Mouse (Mus musculus) kidney, adult 2 months (tissue): Measurements from ENCODE around the gene Prpf18.

Experiments used
- CTCF ChIP-seq: fragments of 200-500 bp; conservative IDR thresholded peaks from 2 replicates; pipeline ENCODE4 v1.5.1; 2011; ENCODE audit warnings: low read depth, mild to moderate bottlenecking, control low read depth, low read length, moderate library complexity, mixed read lengths; ENCODE audit not compliant: insufficient read depth, insufficient read length
- POLR2A ChIP-seq: fragments of 200-500 bp; IDR thresholded peaks from one replicate; pipeline ENCODE4 v1.6.1; 2011; ENCODE audit warnings: low read depth, low read length, control low read depth

DNA sequence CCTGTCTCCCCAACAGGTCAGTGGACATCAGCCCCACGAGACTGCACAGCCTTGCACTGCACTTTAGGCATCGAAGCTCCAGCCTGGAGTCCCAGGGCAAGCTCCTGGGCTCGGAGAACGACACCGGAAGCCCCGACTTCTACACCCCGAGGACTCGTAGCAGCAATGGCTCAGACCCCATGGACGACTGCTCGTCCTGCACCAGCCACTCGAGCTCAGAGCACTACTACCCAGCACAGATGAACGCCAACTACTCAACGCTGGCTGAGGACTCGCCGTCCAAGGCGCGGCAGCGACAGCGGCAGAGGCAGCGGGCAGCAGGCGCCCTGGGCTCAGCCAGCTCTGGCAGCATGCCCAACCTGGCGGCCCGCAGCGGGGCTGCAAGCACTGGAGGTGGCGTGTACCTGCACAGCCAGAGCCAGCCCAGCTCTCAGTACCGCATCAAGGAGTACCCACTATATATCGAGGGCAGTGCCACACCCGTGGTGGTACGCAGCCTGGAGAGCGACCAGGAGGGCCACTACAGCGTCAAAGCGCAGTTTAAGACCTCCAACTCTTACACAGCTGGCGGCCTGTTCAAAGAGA is 48.5 kb downstream of the Prpf18 start:
- TF ChIP-seq POLR2A: no peak
- no peak for TF ChIP-seq CTCF
